ENCODE assay signal across 11 mouse cellular contexts in the genomic region with DNA sequence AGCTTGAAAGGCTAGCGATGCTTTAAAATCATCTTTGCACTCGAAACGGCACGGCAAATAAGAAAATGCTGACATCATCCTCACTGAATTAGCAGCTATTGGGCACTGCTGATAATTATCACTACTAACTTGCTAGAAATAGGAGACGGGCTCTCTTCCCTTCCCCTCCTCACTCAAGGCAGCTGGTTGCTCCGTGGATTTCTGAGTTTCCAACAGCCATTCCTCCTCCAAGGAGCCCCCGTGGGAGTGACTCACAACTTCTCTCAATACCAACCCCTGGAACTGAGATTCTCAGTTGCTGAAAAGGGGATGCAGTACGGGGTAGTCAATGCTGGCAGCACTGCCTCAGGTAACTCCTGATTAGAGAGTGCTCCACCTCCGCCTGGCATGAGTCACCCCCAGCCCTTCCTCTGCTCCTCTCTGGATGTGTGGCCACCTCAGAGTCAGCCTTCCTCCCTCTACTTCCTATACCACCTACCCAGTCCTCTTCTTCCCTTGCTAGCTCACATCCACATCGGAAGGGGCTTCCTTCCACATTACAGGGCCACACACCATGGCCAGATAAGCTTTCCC.
A peak's percentile ranks its signal among the peaks of the same experiment; 100 is the strongest.
DNase-seq lines count a peak whose midpoint lies in the region; ATAC-seq and TF ChIP-seq lines count a peak whose summit lies in the region.
"Had no signal": no experiment of that assay in that cellular context is flagged by ENCODE, and none has a peak within 500 bp of the region (broad histone marks: within the 10 kb centered on the region; RNA-seq: fewer than 3 reads in every experiment).

No protein-coding gene starts in this region.

- H3K36me3 ChIP-seq in heart, embryonic 15.5 days, result no peaks in the 10 kb centered on the region
- no peaks in the 10 kb centered on the region for H3K36me3 ChIP-seq in liver, embryonic 14.5 days (replicated peaks; ENCODE audit: control insufficient read depth, insufficient read depth, low read depth)

- peak overlapping the region; percentile 17; the same call in 1 of the 2 replicates for H3K4me2 ChIP-seq in heart, embryonic 15.5 days
- H3K4me2 ChIP-seq in liver, embryonic 14.5 days (ENCODE audit: low read depth), result peak overlapping the region; percentile 29

- H3K9ac ChIP-seq in heart, embryonic 15.5 days, result no peak overlapping the region
- no peak overlapping the region for H3K9ac ChIP-seq in liver, embryonic 14.5 days (replicated peaks)

- H3K9me3 ChIP-seq in heart, embryonic 15.5 days (replicated peaks), result no peaks in the 10 kb centered on the region
- no peaks in the 10 kb centered on the region for H3K9me3 ChIP-seq in liver, embryonic 14.5 days (ENCODE audit: control insufficient read depth, low read length)

- no peak overlapping the region for H3K27ac ChIP-seq in heart, embryonic 15.5 days
- no peak overlapping the region for H3K27ac ChIP-seq in liver, embryonic 14.5 days
- H3K27ac ChIP-seq: gastrocnemius, adult 2 months had no signal

- no peak for ATAC-seq in heart, embryonic 15.5 days (replicated peaks; ENCODE audit: insufficient number of reproducible peaks, insufficient read depth, low FRiP score, low read depth)
- no peak; the same call in 1 of the 2 replicates for ATAC-seq in liver, embryonic 14.5 days (ENCODE audit: insufficient read depth)
- ATAC-seq: inflammation-experienced regulatory T-cells, adult 6 months had no signal

- DNase-seq in heart, postnatal 10 days, result no peak
- peak; percentile 22 for DNase-seq in urinary bladder, postnatal 14 days (ENCODE audit: low spot score)
- no peak for DNase-seq in urinary bladder, postnatal 36 days (ENCODE audit: low spot score in 2 of 2)
- DNase-seq in liver, embryonic 14.5 days (ENCODE audit: low read depth in 3 of 3, low spot score in 3 of 3), result no peak
- DNase-seq in gastrocnemius, postnatal 25 days, result no peak
- DNase-seq in yolk sac, embryonic 10.5 days (ENCODE audit: low spot score), result no peak
- DNase-seq in lung, postnatal 25 days (ENCODE audit: low spot score), result no peak
- DNase-seq: gastrocnemius, adult 2 months; thymus, adult 18-20 months had no signal

- WGBS in heart, embryonic 15.5 days, result 43% methylated on average over 10 of the region's 10 CpGs
- WGBS in liver, embryonic 14.5 days (ENCODE audit: insufficient replicate concordance), result 15% methylated on average over 10 of the region's 10 CpGs

- H3K4me1 ChIP-seq in heart, embryonic 15.5 days (replicated peaks), result peaks cover 15% of the 10 kb centered on the region
- peaks cover 5 to 13% of the 10 kb centered on the region in 2 experiments; a peak in 3 of 4 replicates for H3K4me1 ChIP-seq in liver, embryonic 14.5 days (replicated peaks; ENCODE audit: control insufficient read depth in 2 of 2, insufficient read depth in 2 of 2, low read length in 1 of 2)

- no peaks in the 10 kb centered on the region for H3K27me3 ChIP-seq in heart, embryonic 15.5 days
- no peaks in the 10 kb centered on the region for H3K27me3 ChIP-seq in liver, embryonic 14.5 days (ENCODE audit: control insufficient read depth, insufficient read depth, low read length)

- H3K4me3 ChIP-seq in heart, embryonic 15.5 days, result no peak overlapping the region
- H3K4me3 ChIP-seq in liver, embryonic 14.5 days (ENCODE audit: insufficient read depth in 1 of 2, low read depth in 2 of 2, low read length in 2 of 2), result no peak overlapping the region
- H3K4me3 ChIP-seq: gastrocnemius, adult 2 months had no signal

- no peak for TF ChIP-seq EP300 in liver, embryonic 14.5 days (IDR thresholded peaks at IDR 0.05; ENCODE audit: low read depth)

- intact Hi-C loops in heart, postnatal 10 days (cut with DNase I), result no loop called here

- TF ChIP-seq CTCF in liver, embryonic 14.5 days (IDR thresholded peaks at IDR 0.05; ENCODE audit: low read depth), result no peak
